Comparison of ENCODE assay signal across 8 mouse cellular contexts in the genomic region with DNA sequence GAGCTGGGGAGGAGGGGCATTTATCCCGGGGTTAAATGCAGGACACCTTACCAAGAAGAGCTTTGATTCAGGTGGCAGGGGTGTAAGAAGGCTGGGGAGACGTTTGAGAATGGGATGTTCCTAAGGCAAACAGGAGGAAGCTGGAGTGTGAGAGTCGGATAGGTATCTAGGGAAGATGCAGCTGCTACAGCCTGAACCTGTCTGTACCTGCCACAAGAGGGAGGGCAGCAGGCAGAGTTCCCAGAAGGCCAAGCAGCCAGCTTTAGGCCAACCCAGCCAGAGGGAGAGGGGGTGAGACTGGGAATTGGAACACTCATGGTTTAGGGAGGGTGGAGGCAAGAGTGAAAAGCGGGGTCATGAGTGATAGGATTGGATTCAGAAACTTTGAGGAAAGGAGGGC. TPM values are rescaled to one million over a fixed set of nuclear protein-coding genes. Genes with fewer than 3 reads are reported as not detected.
A peak's percentile ranks its signal among the peaks of the same experiment; 100 is the strongest.
DNase-seq lines count a peak whose midpoint lies in the region; ATAC-seq and TF ChIP-seq lines count a peak whose summit lies in the region.

No protein-coding gene starts in this region.

- TF ChIP-seq CTCF in liver, embryonic 14.5 days (IDR thresholded peaks at IDR 0.05; ENCODE audit: low read depth): peak; percentile 42

- H3K9ac ChIP-seq in liver, embryonic 14.5 days (replicated peaks): no peak overlapping the region

- peaks cover 3 to 30% of the 10 kb centered on the region in 2 experiments for H3K4me1 ChIP-seq in liver, embryonic 14.5 days (replicated peaks; ENCODE audit: control insufficient read depth in 2 of 2, insufficient read depth in 2 of 2, low read length in 1 of 2)

- 16% methylated on average over 4 of the region's 4 CpGs for WGBS in liver, embryonic 14.5 days (ENCODE audit: insufficient replicate concordance)

- H3K9me3 ChIP-seq in liver, embryonic 14.5 days (ENCODE audit: control insufficient read depth, low read length): no peaks in the 10 kb centered on the region

- no peak overlapping the region for H3K27ac ChIP-seq in liver, embryonic 14.5 days

- DNase-seq in CD4-positive, CD25-positive, alpha-beta regulatory T cell, adult 2 months (ENCODE audit: low read depth, low spot score): peak; percentile 30
- DNase-seq in right cerebral cortex, postnatal 25 days: peak; percentile 27
- no peak for DNase-seq in right cerebral cortex, adult 2 months (ENCODE audit: low spot score in 2 of 2)
- no peak for DNase-seq in liver, embryonic 14.5 days (ENCODE audit: low read depth in 3 of 3, low spot score in 3 of 3)
- peak; percentile 41 for DNase-seq in telencephalon, adult 2 months (ENCODE audit: low read depth, low spot score)
- DNase-seq in gastrocnemius, adult 8-10 months (ENCODE audit: low spot score in 2 of 2): no peak
- no peak for DNase-seq in right cerebral cortex, postnatal 14 days

- H3K4me3 ChIP-seq in liver, embryonic 14.5 days (ENCODE audit: insufficient read depth in 1 of 2, low read depth in 2 of 2, low read length in 2 of 2): no peak overlapping the region

- TF ChIP-seq EP300 in liver, embryonic 14.5 days (IDR thresholded peaks at IDR 0.05; ENCODE audit: low read depth): no peak

- H3K4me2 ChIP-seq in liver, embryonic 14.5 days (ENCODE audit: low read depth): peak overlapping the region; percentile 94

- no peaks in the 10 kb centered on the region; the same call in 1 of the 2 replicates for H3K27me3 ChIP-seq in liver, embryonic 14.5 days (ENCODE audit: control insufficient read depth, insufficient read depth, low read length)

- ATAC-seq in CD4-positive, CD25-positive, alpha-beta regulatory T cell, adult 4 months: no peak
- ATAC-seq in liver, embryonic 14.5 days (ENCODE audit: insufficient read depth): no peak

- peaks cover 3% of the 10 kb centered on the region; the same call in 1 of the 2 replicates for H3K36me3 ChIP-seq in liver, embryonic 14.5 days (replicated peaks; ENCODE audit: control insufficient read depth, insufficient read depth, low read depth)

RNA-seq across cellular contexts. Expression of gene Zfp385a, which starts 0.9 kb away (rescaled TPM):
- polyA plus RNA-seq in CD4-positive, CD25-positive, alpha-beta regulatory T cell, adult 4 months (2017; shearing (Covaris generic)): not detected
- polyA plus RNA-seq in liver, embryonic 14.5 days (2012; rRNA removed): 4.9 and 5.6 TPM in 2 replicates
- 4.7 and 6.2 TPM in 2 replicates for polyA plus RNA-seq in liver, embryonic 14.5 days (2014; fragmentation: Nextera tagmentation; extraction: Ambion mirVana)
- 1 to 10 TPM; 5.7 to 6.4 (median 5.9) TPM for total RNA-seq in gastrocnemius, adult 8-10 months (2022)

RNA-seq across cellular contexts. Expression of gene Itga5, which starts 25.8 kb away (rescaled TPM):
- 1 to 10 TPM; 1.9 to 3.8 TPM for polyA plus RNA-seq in CD4-positive, CD25-positive, alpha-beta regulatory T cell, adult 4 months (2017; shearing (Covaris generic))
- 8.4 and 9.3 TPM in 2 replicates for polyA plus RNA-seq in liver, embryonic 14.5 days (2012; rRNA removed)
- 9.9 and 12.5 TPM in 2 replicates for polyA plus RNA-seq in liver, embryonic 14.5 days (2014; fragmentation: Nextera tagmentation; extraction: Ambion mirVana)
- total RNA-seq in gastrocnemius, adult 8-10 months (2022): 1 to 10 TPM; 4.0 to 4.9 (median 4.5) TPM

RNA-seq across cellular contexts. Expression of gene Gpr84, which starts 30.4 kb away (rescaled TPM):
- polyA plus RNA-seq in CD4-positive, CD25-positive, alpha-beta regulatory T cell, adult 4 months (2017; shearing (Covaris generic)): not detected
- polyA plus RNA-seq in liver, embryonic 14.5 days (2012; rRNA removed): 0.17 and 0.20 TPM in 2 replicates
- 0.18 and 0.32 TPM in 2 replicates for polyA plus RNA-seq in liver, embryonic 14.5 days (2014; fragmentation: Nextera tagmentation; extraction: Ambion mirVana)
- not detected for total RNA-seq in gastrocnemius, adult 8-10 months (2022)

Comparison
In these comparisons a context has a peak if more than half of its experiments do, and no peak if none do; other contexts are left out.
1. DNase-seq: peak in CD4-positive, CD25-positive, alpha-beta regulatory T cell, adult 2 months (single experiment), right cerebral cortex, postnatal 25 days (single experiment) and telencephalon, adult 2 months (single experiment); none in right cerebral cortex, adult 2 months (0 of 2), liver, embryonic 14.5 days (0 of 3), gastrocnemius, adult 8-10 months (0 of 2) and right cerebral cortex, postnatal 14 days (single experiment).
2. RNA of gene Zfp385a, which starts 0.9 kb away (polyA plus RNA-seq): 4.7 to 6.2 TPM in liver, embryonic 14.5 days; not detected in CD4-positive, CD25-positive, alpha-beta regulatory T cell, adult 4 months; every median in the first group is over 4 times any median in the second.